Mouse (Mus musculus) heart, postnatal 14 days (tissue): Measurements from ENCODE around the gene Panx1. TPM values are rescaled to one million over a fixed set of nuclear protein-coding genes. Genes with fewer than 3 reads are reported as not detected.

ENCODE experiments used
- DNase-seq, 2 experiments: peaks; one replicate each; pipeline ENCODE4 v3.0.0; 2021 to 2022
- intact Hi-C: fragments of 180-260 bp; cut with DNase I; formaldehyde crosslinking; loops from one replicate; pipeline ENCODE4 v1.15.1; 2025
- long read RNA-seq, 2 experiments: library from polyadenylated mRNA; stranded (forward); transcript quantifications; one replicate each; pipeline ENCODE4 v2.0.0; 2021
- total RNA-seq, 2 experiments: library from RNA; stranded (reverse); gene quantifications; 2 replicates each; pipeline ENCODE4 v1.2.3; 2021

The Panx1 gene
- 1 to 10 TPM; 6.2 to 6.4 TPM for total RNA-seq
- long read RNA-seq, experiment 1, full-length matches to known transcripts, result 12 of 12 reads
- long read RNA-seq, experiment 1, partial matches to known transcripts, result 0 of 12 reads
- long read RNA-seq, experiment 1, other reads (novel, unspliced or antisense), result 0 of 12 reads
- long read RNA-seq, experiment 2, full-length matches to known transcripts, result 7 of 7 reads
- long read RNA-seq, experiment 2, partial matches to known transcripts, result 0 of 7 reads
- long read RNA-seq, experiment 2, other reads (novel, unspliced or antisense), result 0 of 7 reads

GRCm38 (mm10) chr9:15045084-15045669, at the start of gene Panx1:
Panx1 (minus strand) TSS chr9:15045478.
- peak; percentile 75 to 76 for DNase-seq
- intact Hi-C loops, result no loop called here

- intact Hi-C loops, result no loop called here
- no peak for DNase-seq
Observed at GRCm38 (mm10) chr9:15068686-15069295, 23.5 kb upstream of the Panx1 start.

- no peak for DNase-seq
- intact Hi-C loops, result no loop called here
Observed at GRCm38 (mm10) chr9:15067995-15068685, 22.9 kb upstream of the Panx1 start.

GRCm38 (mm10) chr9:15064176-15064575, 18.9 kb upstream of the Panx1 start:
- intact Hi-C loops, result no loop called here
- no peak for DNase-seq

- intact Hi-C loops, result no loop called here
- no peak for DNase-seq
Observed at GRCm38 (mm10) chr9:15060847-15061246, 15.6 kb upstream of the Panx1 start.

GRCm38 (mm10) chr9:15060026-15060425, 14.7 kb upstream of the Panx1 start:
- DNase-seq, result no peak

GRCm38 (mm10) chr9:15045740-15046139, 462 bp upstream of the Panx1 start:
- intact Hi-C loops, result no loop called here
- no peak for DNase-seq

More at GRCm38 (mm10) chr9:15060026-15060425, 14.7 kb upstream of the Panx1 start:
- intact Hi-C loops, result no loop called here

- intact Hi-C loops, result no loop called here
- no peak for DNase-seq
Observed at GRCm38 (mm10) chr9:15044391-15045083, 741 bp downstream of the Panx1 start.

- intact Hi-C loops, result no loop called here
Observed at GRCm38 (mm10) chr9:15041556-15041955, 3.7 kb downstream of the Panx1 start.

GRCm38 (mm10) chr9:15039848-15040247, 5.4 kb downstream of the Panx1 start:
- no peak for DNase-seq
- intact Hi-C loops, result no loop called here

More at GRCm38 (mm10) chr9:15041556-15041955, 3.7 kb downstream of the Panx1 start:
- DNase-seq, result no peak

GRCm38 (mm10) chr9:15037704-15038103, 7.6 kb downstream of the Panx1 start:
- DNase-seq, result no peak
- intact Hi-C loops, result no loop called here

GRCm38 (mm10) chr9:15037237-15037636, 8.0 kb downstream of the Panx1 start:
- intact Hi-C loops, result no loop called here
- DNase-seq, result no peak

- intact Hi-C loops, result no loop called here
- DNase-seq, result no peak
Observed at GRCm38 (mm10) chr9:15036807-15037206, 8.5 kb downstream of the Panx1 start.

GRCm38 (mm10) chr9:15036405-15036804, 8.9 kb downstream of the Panx1 start:
- intact Hi-C loops, result no loop called here
- DNase-seq, result no peak

GRCm38 (mm10) chr9:15035979-15036378, 9.3 kb downstream of the Panx1 start:
- no peak for DNase-seq
- intact Hi-C loops, result no loop called here

GRCm38 (mm10) chr9:15034546-15035273, 10.6 kb downstream of the Panx1 start:
- intact Hi-C loops, result loop anchor here (5.0 kb wide), 1 partner anchor 73 kb away; no protein-coding TSS in a partner anchor
- peak; percentile 44 to 47 for DNase-seq

- intact Hi-C loops, result loop anchor here (2.0 to 5.0 kb wide), 2 partner anchors 74 to 137 kb away; no protein-coding TSS in a partner anchor
Observed at GRCm38 (mm10) chr9:15033568-15034160, 11.6 kb downstream of the Panx1 start.

GRCm38 (mm10) chr9:15032797-15033196, 12.5 kb downstream of the Panx1 start:
- intact Hi-C loops, result loop anchor here (2.0 to 5.0 kb wide), 2 partner anchors 75 to 138 kb away; no protein-coding TSS in a partner anchor
- no peak for DNase-seq

More at GRCm38 (mm10) chr9:15033568-15034160, 11.6 kb downstream of the Panx1 start:
- DNase-seq, result peak; percentile 29 to 42

- peak; percentile 78 to 86 for DNase-seq
- intact Hi-C loops, result loop anchor here (5.0 kb wide), 1 partner anchor 77 kb away; no protein-coding TSS in a partner anchor
Observed at GRCm38 (mm10) chr9:15030771-15031170, 14.5 kb downstream of the Panx1 start.
